Mouse (Mus musculus) yolk sac, embryonic 10.5 days (tissue): ENCODE data around the gene Fgf8.

Experiments
- DNase-seq: peaks from one replicate; pipeline ENCODE4 v3.0.0-alpha.2; 2017; ENCODE audit warnings: low spot score

Gene Fgf8

DNA sequence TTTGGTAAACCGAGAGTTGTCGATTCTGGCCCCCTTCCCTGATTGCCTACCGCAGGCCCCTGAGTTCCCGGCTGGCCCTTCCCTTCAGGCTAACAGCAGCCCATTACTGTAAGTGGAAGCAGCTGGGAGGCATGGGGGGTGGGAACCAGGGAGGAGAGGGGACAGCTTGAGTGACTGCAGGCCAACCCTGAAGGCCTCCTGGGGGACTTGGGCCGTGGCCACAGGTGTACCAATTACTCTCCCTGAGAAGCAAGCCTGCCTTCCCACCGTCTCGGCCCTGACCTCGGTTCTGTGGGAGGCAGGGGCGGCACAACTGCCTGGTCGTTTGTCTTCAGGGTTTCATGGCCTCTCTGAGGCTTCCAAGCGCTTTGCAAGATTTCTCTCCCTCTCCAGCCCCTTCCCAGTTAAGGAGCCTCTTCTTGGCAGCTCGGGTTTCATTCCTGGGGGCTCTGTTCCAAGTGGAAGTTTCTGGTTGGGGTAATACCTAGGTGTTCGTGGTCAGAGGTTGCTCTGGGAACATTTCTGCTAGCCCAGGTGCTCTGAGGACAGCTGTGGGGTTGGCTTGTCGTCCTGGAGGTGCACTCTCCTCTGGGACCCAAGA is 16.9 kb downstream of the Fgf8 start:
- DNase-seq: no peak

DNA sequence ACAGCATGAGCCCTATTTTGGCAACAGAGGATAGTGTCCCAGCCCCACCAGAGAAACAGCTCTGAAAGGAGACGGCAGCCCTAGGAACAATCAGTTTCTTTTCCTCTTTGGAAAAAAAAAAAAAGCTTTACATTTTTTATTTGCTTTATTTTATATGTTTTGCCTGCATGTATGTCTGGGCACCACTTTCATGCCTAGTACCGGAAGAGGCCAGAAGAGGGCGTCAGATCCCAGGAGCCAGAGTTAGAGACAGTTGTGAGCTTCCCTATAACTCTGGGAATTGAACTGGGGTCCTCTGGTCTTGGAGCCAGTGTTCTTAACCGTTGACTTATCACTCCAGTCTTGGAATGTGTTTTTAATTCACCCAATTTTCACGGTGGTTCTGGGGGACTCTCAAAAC is 20.5 kb downstream of the Fgf8 start:
- no peak for DNase-seq

DNA sequence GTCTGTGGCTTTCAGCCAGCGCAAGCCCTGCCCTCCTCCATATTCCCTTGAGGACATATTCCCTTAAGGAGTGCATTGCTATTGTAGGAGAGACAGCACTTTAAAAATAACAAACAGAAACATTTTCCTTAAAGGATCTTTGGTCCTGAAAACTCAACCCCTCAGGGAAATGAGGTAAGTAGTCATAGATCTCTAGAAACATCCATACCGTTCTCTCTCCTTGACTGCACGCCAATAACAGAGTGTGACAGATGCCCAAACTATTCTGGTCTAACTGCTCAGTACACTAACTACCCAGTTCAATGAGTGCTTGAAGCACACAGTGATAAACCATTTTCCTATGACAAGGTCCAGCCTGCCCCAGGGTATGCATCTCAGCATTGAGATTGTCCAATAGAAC is 24.4 kb downstream of the Fgf8 start:
- DNase-seq: no peak

DNA sequence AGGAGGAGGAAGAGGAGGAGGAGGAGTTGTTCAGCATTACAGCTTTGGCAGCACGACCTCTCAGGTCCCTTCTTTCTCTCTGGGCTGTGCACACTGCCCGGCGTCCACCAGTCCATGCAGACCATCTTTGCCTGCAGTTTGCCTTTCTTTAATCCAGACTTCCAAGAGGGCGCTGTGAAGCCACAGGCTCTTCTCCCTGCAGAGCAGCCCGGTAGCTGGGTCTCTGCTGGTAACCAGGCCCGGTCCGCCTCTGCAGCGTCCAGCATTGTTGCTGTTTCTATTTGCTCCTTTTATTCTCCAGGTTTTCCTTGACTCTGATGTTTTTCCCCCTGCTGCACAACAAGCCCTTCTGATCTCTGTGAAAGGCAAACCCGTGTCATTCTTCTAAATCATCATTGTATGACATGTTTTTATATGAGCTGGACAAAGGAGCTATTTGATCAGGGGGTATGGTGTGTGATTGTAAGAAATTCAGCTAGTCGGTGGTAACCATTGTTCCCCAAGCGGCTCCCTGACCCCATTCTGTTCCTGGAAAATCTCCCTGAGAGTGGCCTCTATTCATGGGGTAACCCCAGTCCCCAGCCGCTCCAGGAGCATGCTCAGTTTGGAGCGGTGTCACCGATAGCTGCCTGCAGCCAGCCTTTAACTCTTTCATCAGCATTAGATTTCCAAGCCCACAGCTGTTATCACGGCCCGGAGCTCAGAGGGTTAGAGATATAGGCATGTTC is 25.1 kb downstream of the Fgf8 start:
- no peak for DNase-seq

DNA sequence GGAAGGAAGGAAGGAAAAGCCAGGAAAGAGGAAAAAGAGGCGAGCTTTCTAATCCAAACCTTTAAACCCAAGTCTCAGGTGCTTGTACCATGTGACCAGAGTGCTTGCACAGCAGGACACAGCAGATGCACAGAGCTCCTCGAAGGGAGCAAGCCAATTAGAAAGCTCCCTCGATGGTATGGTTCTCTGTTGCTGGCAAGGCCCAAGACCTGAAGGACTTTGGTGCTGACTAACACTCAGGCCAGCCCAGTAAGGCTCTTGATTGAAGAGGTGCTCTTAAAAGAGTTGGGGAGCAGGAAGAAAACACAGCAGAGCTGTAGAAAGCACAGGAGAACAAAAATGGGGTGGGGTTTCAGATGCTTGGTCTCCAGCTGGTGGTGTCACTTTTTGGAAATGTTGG is 34.0 kb downstream of the Fgf8 start:
- no peak for DNase-seq

DNA sequence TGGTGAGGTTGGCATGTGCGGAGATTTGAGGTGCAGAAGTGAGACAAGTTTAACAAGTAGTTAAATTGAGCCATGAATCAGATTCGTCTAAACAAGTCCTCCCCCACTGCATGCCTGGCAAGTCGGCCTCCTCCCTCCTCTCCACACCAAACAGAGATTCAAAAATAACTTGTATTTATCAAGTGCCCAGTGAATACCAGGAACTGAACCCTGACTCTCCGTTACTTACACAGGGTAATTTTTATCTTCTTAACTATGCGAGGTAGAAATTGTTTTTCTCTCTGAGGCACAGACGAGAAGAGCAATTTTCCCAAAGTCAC is 46.5 kb downstream of the Fgf8 start:
- DNase-seq: no peak

DNA sequence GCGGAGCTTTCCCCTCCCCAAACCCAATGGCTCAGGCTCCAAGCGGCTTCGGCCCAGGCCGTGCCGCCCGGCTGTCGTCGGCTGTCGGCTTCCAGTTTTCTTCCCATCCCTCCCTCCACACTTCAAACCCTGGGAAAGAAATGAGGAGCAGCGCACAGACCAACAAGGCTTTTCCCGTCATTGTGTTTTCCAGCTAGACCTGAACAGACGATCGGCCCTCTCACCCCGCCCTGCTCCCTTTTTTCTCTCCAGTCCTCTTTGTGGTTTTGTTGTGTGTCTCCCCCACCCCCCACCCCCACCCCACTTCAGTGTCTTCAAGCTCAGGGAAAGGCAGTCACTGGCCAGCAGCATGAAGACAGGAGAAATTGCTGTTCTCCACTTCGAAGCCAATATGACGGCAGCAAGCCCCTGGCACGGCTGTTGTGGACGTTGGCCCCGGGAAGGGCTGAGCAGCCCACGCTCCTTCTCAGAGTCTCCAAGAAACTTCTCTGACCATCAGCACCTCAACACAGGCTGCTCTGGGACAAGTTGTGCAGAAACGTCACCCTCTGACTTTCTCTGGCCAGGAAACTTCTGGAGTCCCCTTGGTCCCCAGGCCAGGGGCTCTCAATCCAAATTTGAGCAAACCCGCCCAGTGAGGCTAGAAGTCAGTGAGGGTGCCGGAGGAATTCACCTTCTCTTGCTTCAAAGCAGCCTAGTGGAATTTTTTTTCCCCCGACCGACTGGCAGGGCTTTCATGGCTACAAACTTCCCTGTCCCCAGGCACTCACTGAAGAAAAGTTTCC is 47.0 kb downstream of the Fgf8 start:
- DNase-seq: no peak

DNA sequence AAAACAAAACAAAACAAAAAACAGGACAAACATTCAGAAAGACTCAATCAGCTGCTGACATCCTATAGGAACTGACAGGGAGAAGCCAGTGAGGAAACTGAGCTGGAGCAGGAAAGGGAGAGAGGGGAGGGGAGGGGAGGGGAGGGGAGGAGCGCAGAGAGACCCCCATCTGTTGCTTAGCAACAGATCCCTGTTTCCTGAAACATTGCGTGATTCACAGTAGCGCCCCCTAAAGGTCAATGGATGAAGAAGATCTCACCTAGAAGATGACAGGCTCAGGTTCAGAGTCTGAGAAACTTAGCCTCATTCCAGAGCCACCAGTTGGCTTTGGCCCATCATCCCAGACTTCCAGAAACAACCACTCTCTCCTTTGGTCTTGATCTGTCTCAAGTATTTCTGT is 48.7 kb downstream of the Fgf8 start:
- no peak for DNase-seq

DNA sequence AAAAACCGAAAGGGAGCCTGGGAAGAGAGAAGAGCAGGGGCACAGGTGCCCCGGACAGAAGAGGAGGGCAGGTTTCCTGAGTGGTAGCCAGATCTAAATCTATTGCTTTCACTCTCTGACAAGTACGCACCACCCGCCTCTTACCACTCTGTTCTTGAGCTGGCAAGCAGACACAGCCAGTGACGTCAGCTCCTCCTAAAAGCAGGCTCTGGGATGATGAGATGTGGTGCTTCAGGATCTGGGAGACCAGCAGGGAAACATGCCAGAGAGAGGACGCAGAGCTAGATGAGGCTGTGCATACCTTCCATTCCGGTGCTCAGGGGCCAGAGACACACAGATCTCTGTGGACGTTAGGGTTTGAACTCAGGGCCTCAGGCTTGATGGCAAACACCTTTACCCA is 50.5 kb downstream of the Fgf8 start:
- no peak for DNase-seq

DNA sequence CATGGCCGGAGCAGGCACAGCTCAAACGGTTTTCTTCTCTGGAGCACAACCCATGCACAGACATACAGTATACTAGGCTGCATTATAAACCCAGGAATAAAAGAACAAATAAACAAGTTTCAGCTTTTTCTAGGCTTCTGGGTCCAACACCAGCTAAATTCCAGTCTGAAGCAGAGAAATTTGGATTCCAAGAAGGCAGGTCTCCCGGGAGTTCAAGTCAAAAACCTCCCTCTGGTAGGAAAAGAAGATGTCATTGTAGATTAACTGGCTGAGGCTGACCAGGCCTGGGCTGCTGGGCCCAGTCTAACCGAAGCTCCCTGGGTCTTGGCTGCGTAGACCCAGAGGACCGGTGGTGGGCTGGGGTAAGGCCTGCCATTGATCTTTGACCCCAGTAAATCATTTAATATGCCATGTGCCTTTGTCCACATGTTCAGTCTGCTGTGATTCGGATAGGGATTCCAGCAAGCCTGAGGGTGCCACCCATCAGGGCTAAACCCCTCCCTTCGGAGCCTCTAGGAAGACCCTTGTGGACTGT is 51.6 kb downstream of the Fgf8 start:
- no peak for DNase-seq

DNA sequence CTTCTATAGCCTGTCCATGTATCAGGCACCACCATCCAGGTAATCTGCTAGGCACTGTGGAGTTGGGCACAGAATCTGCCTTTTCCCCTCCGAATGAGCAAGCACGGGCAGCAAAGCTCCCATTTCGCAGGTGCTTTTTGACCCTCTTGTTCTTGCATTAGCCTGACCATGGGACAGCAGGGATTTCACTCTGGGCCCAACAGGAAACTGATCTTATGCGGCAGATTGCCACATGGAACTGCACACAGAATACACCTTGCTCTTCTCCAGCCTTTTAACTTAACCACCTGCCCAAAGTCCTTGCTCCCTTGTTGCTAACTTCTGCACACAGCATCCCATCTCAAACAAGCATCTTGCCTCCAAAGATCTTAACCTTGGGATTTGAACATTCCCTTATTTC is 55.7 kb downstream of the Fgf8 start:
- DNase-seq: no peak
